Mouse (Mus musculus): Measurements from ENCODE around the gene Zbtb18. TPM values are rescaled to one million over a fixed set of nuclear protein-coding genes. Genes with fewer than 3 reads are reported as not detected.

Zbtb18 gene
- total and polyA plus RNA-seq, 2 experiments from 2014 or later, result 45.6 to 114 TPM

- no peaks in the 10 kb centered on the region for H3K9me3 ChIP-seq (ENCODE audit: low read length)
- no peak overlapping the region for H3K27ac ChIP-seq
- no peak for TF ChIP-seq CTCF (IDR thresholded peaks at IDR 0.05; ENCODE audit: low read depth)
- H3K4me2 ChIP-seq (ENCODE audit: low read depth, low read length), result no peak overlapping the region
- ATAC-seq (no peak), DNase-seq (ENCODE audit: low spot score) (no peak)
- 85% methylated on average over 12 of the region's 12 CpGs for WGBS
- H3K4me3 ChIP-seq (ENCODE audit: low read length), result no peak overlapping the region
- no peak overlapping the region for H3K9ac ChIP-seq (replicated peaks; ENCODE audit: low read length)
- H3K36me3 ChIP-seq (ENCODE audit: insufficient read depth, low read length), result no peaks in the 10 kb centered on the region
- no peaks in the 10 kb centered on the region for H3K4me1 ChIP-seq (ENCODE audit: insufficient read depth, low read length)
- no peaks in the 10 kb centered on the region for H3K27me3 ChIP-seq (ENCODE audit: insufficient read depth, low read length)
Observed at GRCm38 (mm10) chr1:177419331-177419730, 22.8 kb upstream of the Zbtb18 start.

DNA sequence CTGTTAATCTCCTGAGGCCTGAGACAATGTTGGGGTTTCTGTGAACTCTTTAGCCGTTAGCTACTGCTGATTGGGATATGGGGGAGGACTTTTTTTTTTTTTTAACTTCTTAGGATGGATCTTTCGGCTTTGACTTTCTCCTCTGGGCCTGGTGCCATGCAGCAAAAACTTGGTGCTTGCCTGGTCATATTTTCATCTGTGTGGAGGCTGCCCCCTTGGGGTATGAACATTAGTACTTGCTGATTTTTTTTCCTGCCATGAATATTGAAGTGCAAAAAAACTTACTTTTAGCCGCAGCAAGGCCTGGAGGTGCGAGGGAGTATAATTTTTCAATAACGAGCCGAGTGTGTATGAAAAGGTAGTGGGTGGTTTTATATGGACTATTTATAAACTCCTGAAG lies 22.0 kb upstream of the Zbtb18 start:
- H3K4me1 ChIP-seq (ENCODE audit: insufficient read depth, low read length), result no peaks in the 10 kb centered on the region
- peak; percentile 67 for DNase-seq (ENCODE audit: low spot score)
- WGBS, result 63% methylated on average over 6 of the region's 6 CpGs
- H3K4me3 ChIP-seq (ENCODE audit: low read length), result no peak overlapping the region
- H3K9me3 ChIP-seq (ENCODE audit: low read length), result no peaks in the 10 kb centered on the region
- H3K4me2 ChIP-seq (ENCODE audit: low read depth, low read length), result no peak overlapping the region
- H3K27me3 ChIP-seq (ENCODE audit: insufficient read depth, low read length), result no peaks in the 10 kb centered on the region
- no peak for ATAC-seq
- peak; percentile 43 for TF ChIP-seq CTCF (IDR thresholded peaks at IDR 0.05; ENCODE audit: low read depth)
- no peaks in the 10 kb centered on the region for H3K36me3 ChIP-seq (ENCODE audit: insufficient read depth, low read length)
- no peak overlapping the region for H3K27ac ChIP-seq
- H3K9ac ChIP-seq (replicated peaks; ENCODE audit: low read length), result no peak overlapping the region

DNA sequence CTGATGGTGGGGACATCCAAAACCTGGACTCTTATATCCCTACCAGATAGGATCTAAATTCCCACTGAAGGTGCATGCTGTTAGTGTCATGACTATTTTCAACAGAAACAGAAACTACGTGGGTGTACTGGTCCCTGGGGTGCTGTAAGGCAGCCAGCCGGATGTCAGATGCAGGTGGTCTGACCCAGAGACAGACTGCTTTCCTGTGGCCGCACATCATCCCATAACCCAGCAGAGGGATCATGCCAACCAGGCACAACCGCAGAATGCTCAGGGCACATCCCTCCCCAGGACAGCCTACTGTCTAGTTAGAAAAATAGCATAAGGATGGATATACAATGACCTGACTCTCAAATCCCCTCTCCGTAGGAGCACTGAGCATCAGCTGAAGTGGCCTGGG lies 14.3 kb upstream of the Zbtb18 start:
- Histone ChIP-seq H3K4me2 (ENCODE audit: low read depth, low read length) (no peak overlapping the region), H3K4me3 (ENCODE audit: low read length) (no peak overlapping the region), H3K27ac (no peak overlapping the region), H3K9me3 (ENCODE audit: low read length) (no peaks in the 10 kb centered on the region), H3K4me1 (ENCODE audit: insufficient read depth, low read length) (no peaks in the 10 kb centered on the region), H3K27me3 (ENCODE audit: insufficient read depth, low read length) (no peaks in the 10 kb centered on the region), H3K9ac (replicated peaks; ENCODE audit: low read length) (no peak overlapping the region), H3K36me3 (ENCODE audit: insufficient read depth, low read length) (no peaks in the 10 kb centered on the region)
- WGBS, result 71% methylated on average over 5 of the region's 5 CpGs
- no peak for DNase-seq (ENCODE audit: low spot score)
- TF ChIP-seq CTCF (IDR thresholded peaks at IDR 0.05; ENCODE audit: low read depth), result no peak
- no peak for ATAC-seq

DNA sequence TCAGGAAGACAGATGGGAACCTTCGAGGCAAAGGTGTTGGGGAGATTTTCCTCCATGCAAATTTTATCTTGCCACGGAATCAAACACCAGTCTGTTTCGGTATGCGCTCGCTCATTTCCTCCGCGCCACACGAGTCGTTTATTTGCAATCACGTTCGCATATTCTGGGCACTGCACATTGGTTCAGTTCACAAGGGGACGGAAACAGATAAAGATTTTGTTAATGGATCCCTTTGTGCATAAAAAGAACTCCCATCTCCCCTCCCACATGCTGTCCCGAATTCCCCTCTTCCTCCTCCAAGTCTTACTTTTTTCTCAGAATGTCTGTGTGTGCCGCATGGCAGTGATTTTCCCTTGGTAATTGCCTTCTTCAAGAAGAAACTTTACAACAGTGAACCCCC lies 13.8 kb upstream of the Zbtb18 start:
- no peak for DNase-seq (ENCODE audit: low spot score)
- no peak for TF ChIP-seq CTCF (IDR thresholded peaks at IDR 0.05; ENCODE audit: low read depth)
- no peak overlapping the region for H3K27ac ChIP-seq
- H3K4me1 ChIP-seq (ENCODE audit: insufficient read depth, low read length), result no peaks in the 10 kb centered on the region
- no peak overlapping the region for H3K4me2 ChIP-seq (ENCODE audit: low read depth, low read length)
- no peak for ATAC-seq
- no peaks in the 10 kb centered on the region for H3K9me3 ChIP-seq (ENCODE audit: low read length)
- WGBS, result 72% methylated on average over 14 of the region's 14 CpGs
- H3K9ac ChIP-seq (replicated peaks; ENCODE audit: low read length), result no peak overlapping the region
- H3K36me3 ChIP-seq (ENCODE audit: insufficient read depth, low read length), result no peaks in the 10 kb centered on the region
- H3K27me3 ChIP-seq (ENCODE audit: insufficient read depth, low read length), result no peaks in the 10 kb centered on the region
- H3K4me3 ChIP-seq (ENCODE audit: low read length), result no peak overlapping the region

DNA sequence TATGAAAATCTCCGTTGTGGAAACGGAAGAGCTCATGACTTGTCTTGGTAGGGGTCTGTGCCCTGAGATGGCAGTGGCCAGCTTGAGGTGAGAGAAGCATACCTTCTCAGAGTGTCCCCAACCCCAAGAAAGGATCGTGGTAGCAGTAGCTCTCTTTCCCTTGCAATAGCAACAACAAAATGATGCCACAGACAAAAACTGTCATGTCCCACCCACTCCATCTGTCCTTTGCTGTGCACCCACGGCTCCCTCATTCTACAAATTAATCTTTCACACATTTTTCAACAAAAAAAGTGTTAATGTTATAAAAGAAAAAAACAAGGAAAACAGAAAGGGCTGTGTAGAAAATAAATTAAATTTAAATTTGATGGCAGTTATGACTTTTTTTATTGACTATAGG lies 13.1 kb upstream of the Zbtb18 start:
- WGBS, result 70% methylated on average over 4 of the region's 4 CpGs
- DNase-seq (ENCODE audit: low spot score), result no peak
- Histone ChIP-seq H3K27ac (no peak overlapping the region), H3K36me3 (ENCODE audit: insufficient read depth, low read length) (no peaks in the 10 kb centered on the region), H3K9ac (replicated peaks; ENCODE audit: low read length) (no peak overlapping the region), H3K4me1 (ENCODE audit: insufficient read depth, low read length) (no peaks in the 10 kb centered on the region), H3K4me2 (ENCODE audit: low read depth, low read length) (no peak overlapping the region), H3K9me3 (ENCODE audit: low read length) (no peaks in the 10 kb centered on the region), H3K4me3 (ENCODE audit: low read length) (no peak overlapping the region), H3K27me3 (ENCODE audit: insufficient read depth, low read length) (no peaks in the 10 kb centered on the region)
- ATAC-seq, result no peak
- TF ChIP-seq CTCF (IDR thresholded peaks at IDR 0.05; ENCODE audit: low read depth), result no peak

DNA sequence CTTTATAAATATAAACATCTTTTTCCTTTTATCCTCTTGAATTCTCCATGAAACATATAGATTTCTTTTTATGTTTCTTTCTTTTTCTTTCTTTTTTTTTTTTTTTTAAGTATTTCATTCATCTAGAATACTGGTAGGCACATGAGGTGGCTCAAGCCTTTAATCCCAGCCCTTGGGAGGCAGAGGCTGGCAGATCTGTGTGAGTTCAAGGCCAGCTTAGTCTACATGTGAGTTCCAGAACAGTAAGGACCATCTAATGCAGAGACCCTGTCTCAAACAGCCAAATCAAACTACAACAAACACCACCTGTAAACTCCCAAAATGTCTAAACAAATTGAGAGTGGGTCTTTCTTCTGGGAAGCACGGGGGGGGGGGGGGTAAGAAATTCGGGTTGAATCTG lies 1.7 kb upstream of the Zbtb18 start:
- Histone ChIP-seq H3K4me1 (ENCODE audit: insufficient read depth, low read length) (no peaks in the 10 kb centered on the region), H3K4me2 (ENCODE audit: low read depth, low read length) (peak overlapping the region; percentile 84)
- 0% methylated on average over 1 of the region's 2 CpGs for WGBS

GRCm38 (mm10) chr1:177440981-177441491 lies 1.1 kb upstream of the Zbtb18 start:
- Histone ChIP-seq H3K4me2 (ENCODE audit: low read depth, low read length) (peak overlapping the region; percentile 84), H3K9me3 (ENCODE audit: low read length) (no peaks in the 10 kb centered on the region), H3K36me3 (ENCODE audit: insufficient read depth, low read length) (no peaks in the 10 kb centered on the region), H3K4me3 (ENCODE audit: low read length) (peak overlapping the region; percentile 85), H3K27me3 (ENCODE audit: insufficient read depth, low read length) (no peaks in the 10 kb centered on the region), H3K27ac (peak overlapping the region; percentile 95), H3K9ac (replicated peaks; ENCODE audit: low read length) (peak overlapping the region; percentile 64), H3K4me1 (ENCODE audit: insufficient read depth, low read length) (no peaks in the 10 kb centered on the region)
- TF ChIP-seq CTCF (IDR thresholded peaks at IDR 0.05; ENCODE audit: low read depth), result no peak
- ATAC-seq, result no peak
- WGBS, result 0% methylated on average over 6 of the region's 6 CpGs
- no peak for DNase-seq (ENCODE audit: low spot score)

More for the DNA sequence above, 1.7 kb upstream of the Zbtb18 start:
- no peaks in the 10 kb centered on the region for H3K36me3 ChIP-seq (ENCODE audit: insufficient read depth, low read length)
- H3K27me3 ChIP-seq (ENCODE audit: insufficient read depth, low read length), result no peaks in the 10 kb centered on the region
- no peak overlapping the region for H3K9ac ChIP-seq (replicated peaks; ENCODE audit: low read length)
- no peak overlapping the region for H3K4me3 ChIP-seq (ENCODE audit: low read length)
- DNase-seq (ENCODE audit: low spot score) (no peak), ATAC-seq (no peak)
- H3K27ac ChIP-seq, result no peak overlapping the region
- TF ChIP-seq CTCF (IDR thresholded peaks at IDR 0.05; ENCODE audit: low read depth), result no peak
- H3K9me3 ChIP-seq (ENCODE audit: low read length), result no peaks in the 10 kb centered on the region
